In the genomic region with DNA sequence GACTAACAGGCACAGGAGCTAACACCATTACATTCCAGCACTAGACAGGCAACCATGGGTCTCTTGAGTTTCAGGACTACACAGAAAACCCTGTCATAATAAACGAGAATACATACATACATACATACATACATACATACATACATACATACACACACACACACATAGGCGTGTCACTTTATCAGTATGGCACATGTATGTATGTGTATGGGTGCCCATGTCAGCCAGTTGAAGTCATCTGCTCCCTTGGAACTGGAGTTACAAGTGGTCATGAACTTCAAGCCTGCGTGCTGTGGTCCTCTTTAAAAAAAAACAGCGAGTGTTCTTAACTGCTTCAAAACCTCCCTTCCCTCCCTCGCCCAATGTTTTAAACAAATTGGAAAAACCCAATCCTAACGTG, we compare ENCODE assay signal across 8 mouse cellular contexts. TPM values are rescaled to one million over a fixed set of nuclear protein-coding genes. Genes with fewer than 3 reads are reported as not detected.
DNase-seq lines count a peak whose midpoint lies in the region; ATAC-seq and TF ChIP-seq lines count a peak whose summit lies in the region.

No protein-coding gene starts in this region.

- H3K4me2 ChIP-seq in embryonic facial prominence, embryonic 12.5 days (replicated peaks), result peak overlapping the region; percentile 64
- peak overlapping the region; percentile 76 for H3K4me2 ChIP-seq in intestine, embryonic 15.5 days (replicated peaks)
- peak overlapping the region; percentile 46 for H3K4me2 ChIP-seq in midbrain, postnatal 0 days (ENCODE audit: low read depth, low read length, poor library complexity, severe bottlenecking)

- H3K27ac ChIP-seq in layer of hippocampus, adult 2 months, result peak overlapping the region; percentile 100
- H3K27ac ChIP-seq in embryonic facial prominence, embryonic 12.5 days, result peak overlapping the region; percentile 94
- peak overlapping the region; percentile 91 for H3K27ac ChIP-seq in intestine, embryonic 15.5 days
- H3K27ac ChIP-seq in midbrain, postnatal 0 days (ENCODE audit: low read depth, low read length), result peak overlapping the region; percentile 91

- peak overlapping the region; percentile 85 for H3K4me3 ChIP-seq in layer of hippocampus, adult 2 months
- H3K4me3 ChIP-seq in embryonic facial prominence, embryonic 12.5 days, result peak overlapping the region; percentile 80
- H3K4me3 ChIP-seq in intestine, embryonic 15.5 days (replicated peaks), result peak overlapping the region; percentile 69
- H3K4me3 ChIP-seq in midbrain, postnatal 0 days (ENCODE audit: low read depth, low read length), result peak overlapping the region; percentile 61

- H3K27me3 ChIP-seq in embryonic facial prominence, embryonic 12.5 days, result no peaks in the 10 kb centered on the region
- no peaks in the 10 kb centered on the region for H3K27me3 ChIP-seq in intestine, embryonic 15.5 days (replicated peaks)
- no peaks in the 10 kb centered on the region for H3K27me3 ChIP-seq in midbrain, postnatal 0 days (ENCODE audit: insufficient read depth, low read length)

- 0 out of 2 replicates have a peak, but pooled peaks cover 3% of the 10 kb centered on the region for H3K4me1 ChIP-seq in embryonic facial prominence, embryonic 12.5 days
- H3K4me1 ChIP-seq in intestine, embryonic 15.5 days (replicated peaks), result 0 out of 2 replicates have a peak, but pooled peaks cover 2% of the 10 kb centered on the region
- no peaks in the 10 kb centered on the region; the same call in 1 of the 2 replicates for H3K4me1 ChIP-seq in midbrain, postnatal 0 days (ENCODE audit: insufficient read depth, low read length)

- no peak for DNase-seq in layer of hippocampus, adult 2 months (ENCODE audit: low spot score in 2 of 2)
- no peak for DNase-seq in layer of hippocampus, adult 9-10 months (ENCODE audit: low spot score)
- DNase-seq in midbrain, postnatal 0 days (ENCODE audit: low spot score), result no peak
- no peak for DNase-seq in layer of hippocampus, adult 18-20 months (ENCODE audit: low spot score in 2 of 2)
- DNase-seq in cerebellum, adult 11 months, result no peak
- DNase-seq in cerebellum, postnatal 25 days, result no peak

- TF ChIP-seq CTCF in layer of hippocampus, adult 2 months (conservative IDR thresholded peaks at IDR 0.05), result no peak
- no peak for TF ChIP-seq CTCF in midbrain, postnatal 0 days (IDR thresholded peaks at IDR 0.05)

- peak overlapping the region; percentile 87 for H3K9ac ChIP-seq in embryonic facial prominence, embryonic 12.5 days
- H3K9ac ChIP-seq in intestine, embryonic 15.5 days, result peak overlapping the region; percentile 79
- H3K9ac ChIP-seq in midbrain, postnatal 0 days (replicated peaks; ENCODE audit: low read length, poor library complexity, severe bottlenecking), result peak overlapping the region; percentile 93

- 33% methylated on average over 6 of the region's 6 CpGs for WGBS in embryonic facial prominence, embryonic 12.5 days
- 26% methylated on average over 6 of the region's 6 CpGs for WGBS in intestine, embryonic 15.5 days
- WGBS in midbrain, postnatal 0 days, result 27% methylated on average over 6 of the region's 6 CpGs

- H3K36me3 ChIP-seq in embryonic facial prominence, embryonic 12.5 days, result peaks cover 62% of the 10 kb centered on the region
- H3K36me3 ChIP-seq in intestine, embryonic 15.5 days, result peaks cover 29% of the 10 kb centered on the region
- H3K36me3 ChIP-seq in midbrain, postnatal 0 days (ENCODE audit: insufficient read depth, low read length), result peaks cover 65% of the 10 kb centered on the region

- no peaks in the 10 kb centered on the region for H3K9me3 ChIP-seq in embryonic facial prominence, embryonic 12.5 days
- no peaks in the 10 kb centered on the region for H3K9me3 ChIP-seq in intestine, embryonic 15.5 days
- no peaks in the 10 kb centered on the region for H3K9me3 ChIP-seq in midbrain, postnatal 0 days (ENCODE audit: low read length)

- ATAC-seq in embryonic facial prominence, embryonic 12.5 days (ENCODE audit: insufficient number of reproducible peaks, insufficient read depth, low FRiP score, low TSS enrichment), result no peak
- peak; percentile 62 for ATAC-seq in intestine, embryonic 15.5 days
- peak; percentile 68; the same call in 1 of the 2 replicates for ATAC-seq in midbrain, postnatal 0 days (ENCODE audit: low FRiP score)

RNA-seq across cellular contexts. Expression of a gene that starts 0.5 kb away (rescaled TPM):
- 10 to 100 TPM; 49.0 to 56.8 TPM for total RNA-seq in layer of hippocampus, adult 2 months (2021)
- polyA plus RNA-seq in embryonic facial prominence, embryonic 12.5 days (2016; fragmentation: Nextera tagmentation; extraction: Ambion mirVana), result 106 and 109 TPM in 2 replicates
- polyA plus RNA-seq in intestine, embryonic 15.5 days (2015; fragmentation: Nextera tagmentation; extraction: Ambion mirVana), result 73.4 and 74.4 TPM in 2 replicates
- 70.8 and 73.3 TPM in 2 replicates for total RNA-seq in midbrain, postnatal 0 days (2014; rRNA removed)
- 77.1 and 78.8 TPM in 2 replicates for polyA plus RNA-seq in midbrain, postnatal 0 days (2015; fragmentation: Nextera tagmentation; extraction: Ambion mirVana)
- 10 to 100 TPM; 47.7 to 51.5 TPM for total RNA-seq in layer of hippocampus, adult 18-20 months (2021)

RNA-seq across cellular contexts. Expression of a gene that starts 33.5 kb away (rescaled TPM):
- 10 to 100 TPM; 68.1 to 70.2 TPM for total RNA-seq in layer of hippocampus, adult 2 months (2021)
- polyA plus RNA-seq in embryonic facial prominence, embryonic 12.5 days (2016; fragmentation: Nextera tagmentation; extraction: Ambion mirVana), result 206 and 210 TPM in 2 replicates
- 207 and 224 TPM in 2 replicates for polyA plus RNA-seq in intestine, embryonic 15.5 days (2015; fragmentation: Nextera tagmentation; extraction: Ambion mirVana)
- 55.4 and 74.9 TPM in 2 replicates for total RNA-seq in midbrain, postnatal 0 days (2014; rRNA removed)
- polyA plus RNA-seq in midbrain, postnatal 0 days (2015; fragmentation: Nextera tagmentation; extraction: Ambion mirVana), result 148 and 151 TPM in 2 replicates
- total RNA-seq in layer of hippocampus, adult 18-20 months (2021), result 10 to 100 TPM; 70.4 to 71.7 TPM

RNA-seq across cellular contexts. Expression of a gene that starts 44.6 kb away (rescaled TPM):
- 1 to 10 TPM; 3.8 to 5.4 TPM for total RNA-seq in layer of hippocampus, adult 2 months (2021)
- 0.25 and 0.54 TPM in 2 replicates for polyA plus RNA-seq in embryonic facial prominence, embryonic 12.5 days (2016; fragmentation: Nextera tagmentation; extraction: Ambion mirVana)
- polyA plus RNA-seq in intestine, embryonic 15.5 days (2015; fragmentation: Nextera tagmentation; extraction: Ambion mirVana), result 0.33 and 0.95 TPM in 2 replicates
- total RNA-seq in midbrain, postnatal 0 days (2014; rRNA removed), result 0.33 and 0.42 TPM in 2 replicates
- polyA plus RNA-seq in midbrain, postnatal 0 days (2015; fragmentation: Nextera tagmentation; extraction: Ambion mirVana), result 0.55 TPM in 1 of 2 replicates, not detected in the other
- 1 to 10 TPM; 3.4 to 3.9 TPM for total RNA-seq in layer of hippocampus, adult 18-20 months (2021)

RNA-seq across cellular contexts. Expression of a gene that starts 57.5 kb away (rescaled TPM):
- under 1 TPM; 0.22 to 0.38 TPM for total RNA-seq in layer of hippocampus, adult 2 months (2021)
- 1.0 and 1.2 TPM in 2 replicates for polyA plus RNA-seq in embryonic facial prominence, embryonic 12.5 days (2016; fragmentation: Nextera tagmentation; extraction: Ambion mirVana)
- polyA plus RNA-seq in intestine, embryonic 15.5 days (2015; fragmentation: Nextera tagmentation; extraction: Ambion mirVana), result 0.92 and 2.0 TPM in 2 replicates
- 0.09 and 0.11 TPM in 2 replicates for total RNA-seq in midbrain, postnatal 0 days (2014; rRNA removed)
- polyA plus RNA-seq in midbrain, postnatal 0 days (2015; fragmentation: Nextera tagmentation; extraction: Ambion mirVana), result 0.25 and 0.36 TPM in 2 replicates
- total RNA-seq in layer of hippocampus, adult 18-20 months (2021), result under 1 TPM; 0.27 to 0.36 TPM
